Mouse (Mus musculus): ENCODE results near the gene Nxn. TPM values are rescaled to one million over a fixed set of nuclear protein-coding genes. Genes with fewer than 3 reads are reported as not detected.

Nxn gene
- polyA plus RNA-seq, 1 experiment from 2014 or later, result 20.1 TPM

DNA sequence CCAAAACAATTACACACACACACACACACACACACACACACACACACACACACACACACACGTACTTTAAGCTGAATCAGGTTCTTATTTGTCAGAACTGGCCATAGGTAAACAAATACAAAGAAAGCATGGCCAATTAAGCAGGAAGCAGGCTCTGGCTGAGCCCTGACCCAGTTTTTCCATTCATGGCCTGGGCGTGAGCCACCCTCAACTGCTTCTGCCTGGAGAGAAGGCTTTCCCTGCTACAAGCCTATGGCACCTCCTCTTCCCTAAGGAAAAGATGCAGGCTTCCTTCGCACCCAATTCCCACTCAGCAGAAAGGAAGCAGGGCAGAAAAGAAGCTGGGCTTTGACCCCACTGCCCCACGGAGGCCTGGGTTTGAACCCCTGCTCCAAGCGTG is 76.0 kb downstream of the Nxn start:
- peaks cover 33% of the 10 kb centered on the region for H3K4me1 ChIP-seq (ENCODE audit: control insufficient read depth, insufficient read depth, low read length)

DNA sequence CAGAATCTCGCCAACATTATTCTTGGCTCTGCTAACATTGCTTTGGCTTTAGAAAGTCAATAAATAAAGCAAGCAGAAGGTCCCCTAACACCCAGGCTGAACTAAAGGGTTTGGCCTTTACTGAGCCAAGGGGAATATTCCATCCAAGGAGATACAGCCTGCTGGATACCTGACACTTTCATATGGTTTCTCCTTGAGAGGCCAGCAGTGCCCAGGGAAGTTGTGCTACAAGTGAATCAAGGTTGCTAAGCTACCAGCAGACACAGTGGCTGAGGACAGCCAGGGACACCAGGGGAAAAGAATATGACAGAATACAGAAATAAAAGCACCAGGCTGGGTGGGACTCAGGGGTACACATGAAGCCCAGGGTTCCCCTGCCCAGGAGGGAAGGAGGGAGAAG is 76.9 kb downstream of the Nxn start:
- no peak overlapping the region for H3K9ac ChIP-seq (ENCODE audit: low read depth, low read length)
- H3K4me3 ChIP-seq (ENCODE audit: low read length), result no peak overlapping the region
- no peaks in the 10 kb centered on the region for H3K27me3 ChIP-seq (replicated peaks; ENCODE audit: control insufficient read depth, insufficient read depth, low read length)
- H3K9me3 ChIP-seq (ENCODE audit: control insufficient read depth, low read length), result no peaks in the 10 kb centered on the region
- peaks cover 29% of the 10 kb centered on the region for H3K4me1 ChIP-seq (ENCODE audit: control insufficient read depth, insufficient read depth, low read length)
- no peak overlapping the region for H3K4me2 ChIP-seq (ENCODE audit: low read depth, low read length)
- ATAC-seq, result no peak
- no peak overlapping the region for H3K27ac ChIP-seq (ENCODE audit: low read length)
- H3K36me3 ChIP-seq (ENCODE audit: control insufficient read depth, insufficient read depth, low read length), result no peaks in the 10 kb centered on the region
- 77% methylated on average over 1 of the region's 1 CpGs for WGBS

More for the DNA sequence above, 76.0 kb downstream of the Nxn start:
- Histone ChIP-seq H3K4me3 (ENCODE audit: low read length) (no peak overlapping the region), H3K27me3 (replicated peaks; ENCODE audit: control insufficient read depth, insufficient read depth, low read length) (no peaks in the 10 kb centered on the region), H3K36me3 (ENCODE audit: control insufficient read depth, insufficient read depth, low read length) (no peaks in the 10 kb centered on the region), H3K9ac (ENCODE audit: low read depth, low read length) (no peak overlapping the region), H3K27ac (ENCODE audit: low read length) (no peak overlapping the region), H3K4me2 (ENCODE audit: low read depth, low read length) (no peak overlapping the region), H3K9me3 (ENCODE audit: control insufficient read depth, low read length) (no peaks in the 10 kb centered on the region)
- no peak for ATAC-seq
- WGBS, result 76% methylated on average over 5 of the region's 5 CpGs

DNA sequence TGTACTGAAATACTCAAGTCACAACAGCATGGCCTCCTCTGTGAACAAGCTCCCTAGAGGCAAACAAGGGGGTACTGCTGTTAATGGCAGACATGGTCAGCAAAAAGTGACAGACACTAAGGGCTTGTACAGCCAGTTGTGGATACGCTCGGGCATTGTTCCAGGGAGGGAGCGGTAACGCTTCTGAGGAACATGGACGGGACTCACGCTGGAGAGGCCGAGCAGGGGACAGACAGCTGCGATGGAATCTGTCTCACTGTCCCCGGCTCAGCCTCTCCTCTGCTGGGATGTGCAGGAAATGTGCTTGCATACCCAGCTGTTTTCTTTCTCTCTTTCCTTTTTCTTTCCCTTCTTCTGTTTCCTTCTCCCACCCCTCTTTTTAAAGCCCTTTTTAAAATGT is 78.5 kb downstream of the Nxn start:
- Histone ChIP-seq H3K36me3 (ENCODE audit: control insufficient read depth, insufficient read depth, low read length) (no peaks in the 10 kb centered on the region), H3K27ac (ENCODE audit: low read length) (no peak overlapping the region), H3K9me3 (ENCODE audit: control insufficient read depth, low read length) (no peaks in the 10 kb centered on the region), H3K9ac (ENCODE audit: low read depth, low read length) (no peak overlapping the region), H3K27me3 (replicated peaks; ENCODE audit: control insufficient read depth, insufficient read depth, low read length) (no peaks in the 10 kb centered on the region), H3K4me1 (ENCODE audit: control insufficient read depth, insufficient read depth, low read length) (peaks cover 21% of the 10 kb centered on the region), H3K4me2 (ENCODE audit: low read depth, low read length) (no peak overlapping the region), H3K4me3 (ENCODE audit: low read length) (no peak overlapping the region)
- WGBS, result 80% methylated on average over 9 of the region's 9 CpGs
- ATAC-seq, result no peak

DNA sequence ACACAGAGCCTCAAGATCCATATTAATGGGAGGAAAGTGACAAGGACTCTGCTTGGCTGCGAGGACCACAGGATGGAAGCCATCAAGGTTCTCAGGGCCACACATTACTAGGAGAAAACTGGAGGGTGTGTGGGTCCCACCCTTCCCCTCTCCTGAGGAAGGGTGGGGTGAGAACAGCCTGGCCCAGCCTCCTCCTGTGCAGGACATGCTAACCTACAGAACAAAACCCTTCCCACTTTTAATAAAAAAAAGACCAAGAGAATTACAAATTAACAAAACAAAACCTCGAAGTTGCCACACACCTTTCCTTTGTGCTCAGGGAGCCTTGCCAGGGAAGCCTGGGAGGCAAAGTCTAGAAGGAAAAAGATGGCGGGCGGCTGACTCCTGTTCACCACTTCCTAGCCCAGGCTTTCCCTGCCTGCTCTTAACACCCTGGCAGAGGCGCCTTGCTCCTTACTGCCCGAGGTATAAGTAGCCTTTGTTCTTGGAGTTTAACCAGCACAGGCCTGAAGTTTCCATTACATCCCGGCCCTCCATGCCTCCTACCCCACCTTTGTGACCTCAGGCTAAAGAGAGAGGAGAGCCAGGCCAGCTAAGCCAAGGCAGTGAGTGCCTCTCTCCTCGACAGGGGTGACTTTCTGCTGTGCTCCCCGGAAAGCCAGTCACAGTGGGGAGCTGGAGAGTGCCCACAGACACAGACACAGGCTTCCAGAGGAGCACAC is 79.1 kb downstream of the Nxn start:
- H3K4me1 ChIP-seq (ENCODE audit: control insufficient read depth, insufficient read depth, low read length), result peaks cover 21% of the 10 kb centered on the region
- WGBS, result 70% methylated on average over 9 of the region's 9 CpGs

DNA sequence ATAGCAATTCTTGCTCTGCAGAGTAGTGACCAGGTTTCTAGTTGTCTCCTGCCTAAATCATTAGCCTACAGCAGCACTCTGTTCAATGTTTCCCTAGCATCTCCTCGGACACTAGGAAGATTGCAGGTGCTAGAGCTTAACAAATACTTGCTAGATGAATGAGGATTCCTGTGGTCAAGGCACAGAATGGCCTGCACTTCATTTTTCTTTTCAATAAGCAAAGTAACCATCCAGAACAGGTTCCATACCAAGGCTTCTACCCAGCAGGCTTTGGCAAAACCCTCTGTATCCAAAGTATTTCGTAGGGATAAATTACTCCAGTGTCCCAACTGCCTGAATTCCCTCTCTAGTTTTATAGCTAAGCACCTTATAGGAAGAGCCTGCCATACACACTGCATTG is 81.0 kb downstream of the Nxn start:
- H3K27ac ChIP-seq (ENCODE audit: low read length), result no peak overlapping the region
- no peak overlapping the region for H3K4me3 ChIP-seq (ENCODE audit: low read length)
- H3K27me3 ChIP-seq (replicated peaks; ENCODE audit: control insufficient read depth, insufficient read depth, low read length), result no peaks in the 10 kb centered on the region
- H3K4me2 ChIP-seq (ENCODE audit: low read depth, low read length), result no peak overlapping the region
- WGBS, result 67% methylated on average over 2 of the region's 2 CpGs
- no peaks in the 10 kb centered on the region for H3K9me3 ChIP-seq (ENCODE audit: control insufficient read depth, low read length)
- H3K9ac ChIP-seq (ENCODE audit: low read depth, low read length), result no peak overlapping the region
- H3K4me1 ChIP-seq (ENCODE audit: control insufficient read depth, insufficient read depth, low read length), result peaks cover 13% of the 10 kb centered on the region
- no peak for ATAC-seq
- H3K36me3 ChIP-seq (ENCODE audit: control insufficient read depth, insufficient read depth, low read length), result no peaks in the 10 kb centered on the region

More for the DNA sequence above, 79.1 kb downstream of the Nxn start:
- H3K9me3 ChIP-seq (ENCODE audit: control insufficient read depth, low read length), result no peaks in the 10 kb centered on the region
- H3K27ac ChIP-seq (ENCODE audit: low read length), result no peak overlapping the region
- no peaks in the 10 kb centered on the region for H3K27me3 ChIP-seq (replicated peaks; ENCODE audit: control insufficient read depth, insufficient read depth, low read length)
- no peak for ATAC-seq
- no peak overlapping the region for H3K9ac ChIP-seq (ENCODE audit: low read depth, low read length)
- no peaks in the 10 kb centered on the region for H3K36me3 ChIP-seq (ENCODE audit: control insufficient read depth, insufficient read depth, low read length)
- no peak overlapping the region for H3K4me2 ChIP-seq (ENCODE audit: low read depth, low read length)
- no peak overlapping the region for H3K4me3 ChIP-seq (ENCODE audit: low read length)

DNA sequence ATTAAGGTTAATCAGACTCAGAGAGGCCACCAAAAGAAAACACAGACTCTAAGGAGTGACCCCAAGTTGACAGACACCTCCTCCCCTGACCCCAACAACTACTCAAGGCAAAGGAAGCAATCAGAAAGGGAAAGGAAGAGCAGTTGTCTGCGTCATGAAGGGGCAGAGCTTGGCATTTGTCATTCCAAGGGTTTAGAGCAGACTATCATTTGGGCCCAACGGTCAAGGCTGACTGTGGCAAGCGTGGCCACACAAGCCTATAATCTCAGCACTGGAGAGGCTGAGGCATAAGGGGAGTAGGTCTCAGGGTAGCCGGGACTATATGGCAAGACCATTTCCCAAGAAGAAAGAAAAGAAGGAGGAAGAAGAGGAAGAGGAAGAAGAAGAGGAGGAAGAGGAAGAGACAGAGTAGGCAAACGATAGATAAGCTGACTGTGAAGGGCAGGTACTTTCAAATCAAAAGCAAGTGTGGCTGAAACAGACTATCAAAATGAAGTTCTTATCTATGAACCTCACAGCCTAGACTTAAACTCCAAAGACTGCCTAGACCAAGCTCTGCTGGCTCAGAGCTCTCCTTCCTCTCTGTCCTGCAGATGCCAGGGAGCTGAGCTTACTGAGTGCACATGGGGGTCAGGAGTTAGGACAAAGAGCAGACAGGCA is 83.0 kb downstream of the Nxn start:
- 86% methylated on average over 5 of the region's 5 CpGs for WGBS
- no peak overlapping the region for H3K4me2 ChIP-seq (ENCODE audit: low read depth, low read length)
- H3K4me1 ChIP-seq (ENCODE audit: control insufficient read depth, insufficient read depth, low read length), result peaks cover 12% of the 10 kb centered on the region
- no peak overlapping the region for H3K27ac ChIP-seq (ENCODE audit: low read length)
- no peak for ATAC-seq
- H3K36me3 ChIP-seq (ENCODE audit: control insufficient read depth, insufficient read depth, low read length), result no peaks in the 10 kb centered on the region
- no peak overlapping the region for H3K9ac ChIP-seq (ENCODE audit: low read depth, low read length)
- no peaks in the 10 kb centered on the region for H3K9me3 ChIP-seq (ENCODE audit: control insufficient read depth, low read length)
- H3K27me3 ChIP-seq (replicated peaks; ENCODE audit: control insufficient read depth, insufficient read depth, low read length), result no peaks in the 10 kb centered on the region
- H3K4me3 ChIP-seq (ENCODE audit: low read length), result no peak overlapping the region

DNA sequence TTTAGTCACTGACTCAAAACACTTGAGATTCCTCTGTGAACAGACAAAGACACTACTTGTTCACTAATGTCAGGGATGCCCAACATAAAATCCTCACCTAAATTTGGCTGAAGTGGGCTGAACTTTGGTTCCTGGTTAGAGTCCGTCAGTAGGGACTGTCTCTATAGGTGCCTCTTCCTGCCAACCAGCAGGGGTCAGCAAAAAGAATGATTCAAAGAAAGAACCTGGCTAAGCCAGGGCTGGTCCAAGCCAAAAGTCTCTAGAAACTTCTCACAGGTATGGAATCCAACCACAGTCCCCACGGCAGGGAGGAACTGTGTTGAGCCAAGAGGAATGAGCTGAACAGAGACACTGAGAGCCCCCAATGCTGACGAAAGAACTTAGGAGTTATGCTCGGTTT is 84.2 kb downstream of the Nxn start:
- Histone ChIP-seq H3K36me3 (ENCODE audit: control insufficient read depth, insufficient read depth, low read length) (no peaks in the 10 kb centered on the region), H3K4me1 (ENCODE audit: control insufficient read depth, insufficient read depth, low read length) (peaks cover 20% of the 10 kb centered on the region), H3K9ac (ENCODE audit: low read depth, low read length) (no peak overlapping the region), H3K27ac (ENCODE audit: low read length) (no peak overlapping the region), H3K4me2 (ENCODE audit: low read depth, low read length) (no peak overlapping the region), H3K27me3 (replicated peaks; ENCODE audit: control insufficient read depth, insufficient read depth, low read length) (no peaks in the 10 kb centered on the region), H3K9me3 (ENCODE audit: control insufficient read depth, low read length) (no peaks in the 10 kb centered on the region), H3K4me3 (ENCODE audit: low read length) (no peak overlapping the region)
- 0 out of 2 replicates have a peak, but pooled peaks have one; percentile 33 for ATAC-seq
- 78% methylated on average over 4 of the region's 4 CpGs for WGBS

DNA sequence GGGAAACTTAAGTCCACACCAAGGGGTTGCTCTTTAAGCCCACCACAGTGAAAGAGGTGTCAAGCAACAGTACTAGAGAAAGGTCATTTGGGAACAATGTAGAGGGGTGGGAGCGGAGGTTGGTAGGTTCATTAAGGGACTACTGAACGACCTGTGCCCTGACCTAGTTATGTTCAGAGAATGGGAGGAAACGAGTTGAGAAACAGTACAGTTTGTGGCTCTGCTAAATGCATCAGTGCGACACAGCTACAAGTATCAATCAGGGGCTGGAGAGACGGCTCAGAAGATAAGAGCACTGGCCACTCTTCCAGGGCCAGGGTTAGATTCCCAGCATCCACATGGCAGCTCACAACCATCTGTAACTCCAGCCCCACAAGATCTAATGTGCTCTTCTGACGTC is 84.8 kb downstream of the Nxn start:
- no peaks in the 10 kb centered on the region for H3K36me3 ChIP-seq (ENCODE audit: control insufficient read depth, insufficient read depth, low read length)
- peaks cover 24% of the 10 kb centered on the region for H3K4me1 ChIP-seq (ENCODE audit: control insufficient read depth, insufficient read depth, low read length)
- no peak overlapping the region for H3K4me3 ChIP-seq (ENCODE audit: low read length)
- no peak for ATAC-seq
- H3K27ac ChIP-seq (ENCODE audit: low read length), result no peak overlapping the region
- H3K4me2 ChIP-seq (ENCODE audit: low read depth, low read length), result no peak overlapping the region
- WGBS, result 75% methylated on average over 6 of the region's 6 CpGs
- no peaks in the 10 kb centered on the region for H3K27me3 ChIP-seq (replicated peaks; ENCODE audit: control insufficient read depth, insufficient read depth, low read length)
- no peak overlapping the region for H3K9ac ChIP-seq (ENCODE audit: low read depth, low read length)
- no peaks in the 10 kb centered on the region for H3K9me3 ChIP-seq (ENCODE audit: control insufficient read depth, low read length)

DNA sequence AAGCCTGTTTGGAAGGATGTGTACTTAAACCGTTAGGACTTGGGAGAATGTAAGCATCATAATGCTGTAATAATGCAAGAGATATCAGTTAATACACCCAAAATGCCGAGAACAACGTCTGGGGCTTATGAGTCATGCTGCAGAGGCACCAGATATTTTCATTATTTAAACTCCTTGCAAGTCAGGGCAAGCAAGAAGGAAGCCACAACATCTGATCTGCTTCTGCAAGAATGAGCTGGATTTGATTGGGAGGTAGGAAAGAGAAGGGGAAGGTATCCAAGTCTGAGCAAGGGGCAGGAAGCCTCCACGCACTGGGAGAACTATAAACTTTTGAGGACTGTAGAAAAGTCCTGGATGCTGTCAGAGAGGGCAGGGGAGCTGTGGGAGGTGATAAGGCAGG is 86.1 kb downstream of the Nxn start:
- no peak overlapping the region for H3K27ac ChIP-seq (ENCODE audit: low read length)
- H3K36me3 ChIP-seq (ENCODE audit: control insufficient read depth, insufficient read depth, low read length), result no peaks in the 10 kb centered on the region
- WGBS, result 29% methylated on average over 4 of the region's 4 CpGs
- peaks cover 24% of the 10 kb centered on the region for H3K4me1 ChIP-seq (ENCODE audit: control insufficient read depth, insufficient read depth, low read length)
- no peaks in the 10 kb centered on the region for H3K9me3 ChIP-seq (ENCODE audit: control insufficient read depth, low read length)
- H3K9ac ChIP-seq (ENCODE audit: low read depth, low read length), result no peak overlapping the region
- H3K4me2 ChIP-seq (ENCODE audit: low read depth, low read length), result no peak overlapping the region
- no peak for ATAC-seq
- no peaks in the 10 kb centered on the region for H3K27me3 ChIP-seq (replicated peaks; ENCODE audit: control insufficient read depth, insufficient read depth, low read length)
- H3K4me3 ChIP-seq (ENCODE audit: low read length), result no peak overlapping the region
